In genomic region chr4:124277456-124278181, GRCm38 (mm10) we compare ENCODE assay signal across 8 mouse cellular contexts.
DNase-seq lines count a peak whose midpoint lies in the region; ATAC-seq and TF ChIP-seq lines count a peak whose summit lies in the region.

No protein-coding gene starts in this region.

- H3K4me1 ChIP-seq in E14TG2a.4 (replicated peaks; ENCODE audit: low read depth, low read length) = peaks cover 17% of the 10 kb centered on the region
- H3K4me1 ChIP-seq in forebrain, embryonic 12.5 days = peaks cover 31% of the 10 kb centered on the region
- peaks cover 10% of the 10 kb centered on the region; the same call in 1 of the 2 replicates for H3K4me1 ChIP-seq in limb, embryonic 14.5 days (ENCODE audit: control insufficient read depth, insufficient read depth, low read length)

- peak; percentile 80 for ATAC-seq in forebrain, embryonic 12.5 days (ENCODE audit: low FRiP score)
- 0 out of 2 replicates have a peak, but pooled peaks have one; percentile 9 for ATAC-seq in limb, embryonic 14.5 days (ENCODE audit: low FRiP score, low read depth)
- no peak for ATAC-seq in monocyte, adult 5-6 weeks (replicated peaks; ENCODE audit: insufficient number of reproducible peaks, low FRiP score, low TSS enrichment, poor library complexity, severe bottlenecking)

- peak; percentile 7 for DNase-seq in gastrocnemius, postnatal 10 days
- no peak for DNase-seq in gastrocnemius, postnatal 36 days
- no peak for DNase-seq in limb, embryonic 14.5 days (ENCODE audit: low spot score)
- DNase-seq in retina, postnatal 1 day = peak; percentile 91
- DNase-seq in urinary bladder, postnatal 4 days (ENCODE audit: low spot score in 2 of 2) = no peak

- under 1% methylated on average over 42 of the region's 43 CpGs for WGBS in forebrain, embryonic 12.5 days
- 0% methylated on average over 42 of the region's 43 CpGs for WGBS in limb, embryonic 14.5 days

- peak overlapping the region; percentile 73 for H3K4me2 ChIP-seq in forebrain, embryonic 12.5 days
- H3K4me2 ChIP-seq in limb, embryonic 14.5 days (replicated peaks; ENCODE audit: low read depth, low read length, severe bottlenecking) = peak overlapping the region; percentile 93

- H3K27me3 ChIP-seq in E14TG2a.4 (ENCODE audit: insufficient read depth, low read length) = peaks cover 44% of the 10 kb centered on the region
- H3K27me3 ChIP-seq in forebrain, embryonic 12.5 days = peaks cover 83% of the 10 kb centered on the region
- peaks cover 15% of the 10 kb centered on the region; the same call in 1 of the 2 replicates for H3K27me3 ChIP-seq in limb, embryonic 14.5 days (ENCODE audit: control insufficient read depth, insufficient read depth, low read length)

- intact Hi-C loops in gastrocnemius, postnatal 36 days (cut with DNase I) = no loop called here

- no peaks in the 10 kb centered on the region for H3K36me3 ChIP-seq in E14TG2a.4 (ENCODE audit: insufficient read depth, low read length)
- no peaks in the 10 kb centered on the region for H3K36me3 ChIP-seq in forebrain, embryonic 12.5 days (replicated peaks)
- H3K36me3 ChIP-seq in limb, embryonic 14.5 days (ENCODE audit: control insufficient read depth, insufficient read depth, low read length) = no peaks in the 10 kb centered on the region

- peak overlapping the region; percentile 54 for H3K9ac ChIP-seq in forebrain, embryonic 12.5 days
- peak overlapping the region; percentile 60 for H3K9ac ChIP-seq in limb, embryonic 14.5 days (ENCODE audit: low read depth, low read length, severe bottlenecking)

- peak overlapping the region; percentile 71 for H3K4me3 ChIP-seq in E14TG2a.4 (replicated peaks; ENCODE audit: low read length)
- peak overlapping the region; percentile 37 for H3K4me3 ChIP-seq in forebrain, embryonic 12.5 days (replicated peaks)
- peak overlapping the region; percentile 37 for H3K4me3 ChIP-seq in limb, embryonic 14.5 days (replicated peaks; ENCODE audit: low read length)

- H3K27ac ChIP-seq in forebrain, embryonic 12.5 days = peak overlapping the region; percentile 89
- no peak overlapping the region for H3K27ac ChIP-seq in limb, embryonic 14.5 days (replicated peaks; ENCODE audit: low read depth, low read length)

- no peak for TF ChIP-seq CTCF in E14TG2a.4 (conservative IDR thresholded peaks at IDR 0.05; ENCODE audit: low read length)

- TF ChIP-seq POLR2A in limb, embryonic 14.5 days (IDR thresholded peaks at IDR 0.05; ENCODE audit: borderline replicate concordance, extremely low read depth, insufficient read depth, insufficient read length) = no peak

- H3K9me3 ChIP-seq in E14TG2a.4 (ENCODE audit: low read length) = no peaks in the 10 kb centered on the region
- H3K9me3 ChIP-seq in forebrain, embryonic 12.5 days = no peaks in the 10 kb centered on the region
- no peaks in the 10 kb centered on the region for H3K9me3 ChIP-seq in limb, embryonic 14.5 days (ENCODE audit: control insufficient read depth, low read length)

Comparison
In these comparisons a context has a peak if more than half of its experiments do, and no peak if none do; other contexts are left out.
1. DNase-seq: peak in gastrocnemius, postnatal 10 days (single experiment) and retina, postnatal 1 day (single experiment); none in gastrocnemius, postnatal 36 days (0 of 2), limb, embryonic 14.5 days (single experiment) and urinary bladder, postnatal 4 days (0 of 2).
2. Peak in every context shown above with its lines, with median percentiles within 50 percentile points of each other: H3K4me3 ChIP-seq.